Mouse (Mus musculus) cerebellum, postnatal 4 days (tissue): ENCODE results near the gene 3830417A13Rik.

Source experiments
- DNase-seq, 2 experiments: peaks; one replicate each; pipeline ENCODE4 v3.0.0; 2022; ENCODE audit warnings: low spot score in 2 of 2, mixed read lengths in 1 of 2

Gene 3830417A13Rik

GRCm38 (mm10) chrX:64173248-64173647, at the start of gene 3830417A13Rik:
Gene 3830417A13Rik (plus strand): TSS chrX:64173548.
- DNase-seq, result no peak

- DNase-seq, result no peak
Measured at GRCm38 (mm10) chrX:64152098-64152497, 21.2 kb upstream of the 3830417A13Rik start, which contains the start of gene Gm6760. Gene Gm6760 (minus strand): TSS chrX:64152198.

- no peak for DNase-seq
Measured at GRCm38 (mm10) chrX:64181246-64181645, 7.9 kb downstream of the 3830417A13Rik start.
